Mouse (Mus musculus) erythroblast, embryonic 14.5 days (primary cell): Measurements from ENCODE around the gene Pkd2.

Source experiments
- GATA1 ChIP-seq: IDR thresholded peaks from 2 replicates; pipeline ENCODE4 v1.6.1; 2012; ENCODE audit warnings: low read length, inconsistent platforms, mixed read lengths
- TAL1 ChIP-seq: IDR thresholded peaks from 3 replicates; pipeline ENCODE4 v1.6.1; 2012; ENCODE audit warnings: low read length, inconsistent platforms, mixed read lengths

GRCm38 (mm10) chr5:104538612-104539011 is 79.4 kb downstream of the Pkd2 start:
- TF ChIP-seq TAL1 (no peak), GATA1 (no peak)
